Mouse (Mus musculus) spleen, adult 12 weeks (tissue): ENCODE data around the gene Tmtc2.

ENCODE experiments used
- DNase-seq: peaks from one replicate; pipeline ENCODE4 v3.0.0; 2022; ENCODE audit warnings: low spot score

The Tmtc2 gene

GRCm38 (mm10) chr10:105165291-105165690, 409.0 kb downstream of the Tmtc2 start:
- no peak for DNase-seq

DNA sequence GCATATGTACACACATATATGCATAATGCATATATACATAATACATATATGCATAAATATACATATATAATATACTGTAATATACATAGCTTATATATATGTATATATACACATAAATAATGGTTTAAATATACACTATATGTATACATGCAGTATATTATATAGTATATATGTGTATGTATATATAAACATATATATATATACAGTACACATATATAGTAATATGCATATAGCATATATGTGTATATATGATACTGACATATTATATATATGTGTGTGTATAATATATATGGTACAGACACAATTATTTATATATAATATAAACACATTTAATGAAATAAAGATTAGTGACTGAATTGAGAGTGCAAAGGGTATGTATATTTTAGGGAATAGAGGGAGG, 420.5 kb downstream of the Tmtc2 start:
- no peak for DNase-seq

- DNase-seq: no peak
These were observed 429.9 kb downstream of the Tmtc2 start for GRCm38 (mm10) chr10:105144382-105144781.

DNA sequence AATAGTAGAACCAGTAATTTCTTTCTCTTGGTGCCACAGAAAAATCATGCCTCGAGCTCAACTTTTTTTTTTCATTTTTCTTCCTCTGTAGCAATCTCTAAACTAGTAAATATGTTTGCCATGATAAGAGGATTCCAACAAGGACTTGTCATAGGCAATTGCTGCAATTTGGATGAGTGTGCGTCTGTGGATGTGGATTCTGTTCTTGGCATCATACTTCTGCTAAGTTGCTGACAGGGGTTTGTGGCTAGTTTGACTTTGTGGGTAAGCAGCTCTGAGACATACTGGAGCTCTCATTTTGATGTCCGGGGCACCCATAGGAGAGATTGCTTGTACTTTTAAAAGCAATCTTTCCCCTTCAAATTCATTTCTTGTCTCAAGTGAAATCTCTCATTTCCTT, 432.1 kb downstream of the Tmtc2 start:
- DNase-seq: no peak
